Mouse (Mus musculus): ENCODE data around the gene Kcnj9. TPM values are rescaled to one million over a fixed set of nuclear protein-coding genes. Genes with fewer than 3 reads are reported as not detected.

Kcnj9 gene
- polyA plus RNA-seq, 1 experiment: not detected

DNA sequence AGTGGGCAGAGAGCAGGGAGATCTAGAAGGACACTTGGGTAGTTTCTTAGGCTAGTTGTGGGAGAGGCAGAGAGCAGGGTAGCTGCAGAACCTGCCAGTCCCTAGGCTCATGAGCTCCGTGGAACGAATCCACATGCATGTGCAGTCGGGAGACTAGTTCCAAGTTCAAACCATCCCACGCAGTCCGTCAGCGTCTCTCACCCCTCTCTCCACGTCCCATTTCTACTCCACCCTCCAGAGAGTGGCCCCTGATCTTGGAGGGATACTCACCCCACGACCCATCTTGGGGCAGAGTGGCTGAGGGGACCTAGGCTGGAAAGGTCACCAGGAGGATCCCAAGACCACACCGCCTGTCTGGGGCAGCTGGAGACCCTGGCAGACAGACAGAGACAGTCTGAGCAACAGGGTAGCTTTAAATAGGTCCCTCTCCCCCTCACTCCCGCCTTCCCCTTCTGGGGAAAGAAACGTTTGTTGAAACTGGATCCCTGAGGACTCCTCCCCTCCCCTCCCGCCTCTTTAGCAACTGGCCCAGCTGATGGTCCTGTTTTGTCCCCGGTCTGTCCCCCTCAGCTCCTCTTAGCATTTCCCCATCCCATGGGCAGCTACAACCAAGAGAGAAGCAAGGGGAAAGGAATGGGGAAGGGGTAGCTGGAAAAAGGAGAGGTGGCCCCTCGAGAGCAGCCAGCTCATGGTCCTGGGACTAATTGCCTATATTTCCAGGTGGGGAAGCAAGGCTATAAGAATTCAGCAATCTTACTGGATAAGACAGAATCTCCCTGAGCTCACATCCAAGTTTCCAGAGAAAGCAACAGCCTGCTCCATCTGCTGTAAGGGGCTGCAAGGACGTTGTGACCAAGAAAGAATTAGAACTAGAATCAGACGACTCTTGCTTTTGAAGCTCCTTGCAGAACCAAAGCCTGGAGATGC lies 31.2 kb downstream of the Kcnj9 start, which contains the start of gene Atp1a2:
TSS of gene Atp1a2 (minus strand) at position 454 of the 927 bp plus-strand sequence.
- Histone ChIP-seq H3K4me3 (ENCODE audit: insufficient read depth, low read depth, low read length) (peak within 1 kb of the TSS; percentile 71), H3K27ac (replicated peaks; ENCODE audit: low read depth, low read length) (peak within 1 kb of the TSS; percentile 88), H3K4me1 (ENCODE audit: control insufficient read depth, insufficient read depth, insufficient read length, low read length) (peaks cover 11% of the 10 kb centered on the region)

DNA sequence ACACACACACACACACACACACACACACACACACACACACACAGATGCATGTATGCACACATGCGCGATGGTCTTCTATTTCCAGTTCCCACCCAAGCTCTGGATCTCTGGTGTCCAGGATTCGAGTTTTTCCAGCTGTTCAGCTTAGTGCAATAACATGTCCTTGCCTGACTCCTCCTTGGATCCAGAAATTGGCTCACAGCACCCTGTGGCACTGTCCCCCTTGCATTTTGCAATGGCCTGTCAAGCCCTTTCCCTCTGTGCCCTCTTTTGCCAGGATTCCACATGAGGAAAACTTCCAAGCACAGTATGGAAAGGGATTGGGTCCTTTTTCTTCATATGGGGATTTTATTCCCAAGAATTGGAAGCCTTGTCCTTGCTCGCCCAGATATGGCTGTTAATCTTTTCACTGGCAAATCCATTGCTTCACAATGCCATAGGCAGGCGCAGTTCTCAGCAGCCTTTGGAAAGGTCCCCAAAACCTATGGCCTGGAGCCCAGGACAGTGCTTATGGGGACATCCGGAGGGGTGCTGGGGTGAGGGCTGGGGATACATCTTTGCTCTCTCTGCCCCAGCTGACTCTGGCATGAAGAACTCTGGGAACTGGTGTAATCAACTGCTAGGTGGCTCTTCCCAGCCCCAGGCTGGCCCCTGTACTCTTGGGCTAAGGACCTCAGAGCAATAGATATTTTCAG lies 32.2 kb downstream of the Kcnj9 start:
- peak overlapping the region; percentile 71 for H3K4me3 ChIP-seq (ENCODE audit: insufficient read depth, low read depth, low read length)
- peaks cover 11% of the 10 kb centered on the region for H3K4me1 ChIP-seq (ENCODE audit: control insufficient read depth, insufficient read depth, insufficient read length, low read length)
- peak overlapping the region; percentile 88 for H3K27ac ChIP-seq (replicated peaks; ENCODE audit: low read depth, low read length)

DNA sequence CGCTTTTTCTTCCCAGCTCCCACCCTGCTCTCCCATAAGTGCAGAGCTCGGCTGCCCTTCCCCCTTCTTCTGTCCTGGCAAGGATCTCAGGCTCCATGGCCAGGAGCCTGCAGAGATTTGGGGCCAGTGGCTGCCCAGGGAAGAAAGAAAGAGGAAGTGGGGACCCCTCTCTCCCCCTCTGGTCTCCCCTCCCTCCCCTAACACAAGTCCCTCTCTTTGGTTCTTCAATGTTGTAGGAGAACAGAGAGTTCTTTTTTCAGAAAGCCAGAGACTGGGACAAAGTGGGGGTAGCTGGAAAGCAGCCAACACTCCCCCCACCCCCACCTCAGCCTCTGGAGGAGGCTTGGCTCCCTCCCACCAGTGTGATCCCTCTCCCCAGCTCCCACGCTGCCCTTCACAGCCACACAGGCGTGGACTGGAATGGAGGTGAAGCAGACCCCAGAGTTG lies 33.3 kb downstream of the Kcnj9 start:
- Histone ChIP-seq H3K4me3 (ENCODE audit: insufficient read depth, low read depth, low read length) (peak overlapping the region; percentile 71), H3K27ac (replicated peaks; ENCODE audit: low read depth, low read length) (peak overlapping the region; percentile 88), H3K4me1 (ENCODE audit: control insufficient read depth, insufficient read depth, insufficient read length, low read length) (peaks cover 8% of the 10 kb centered on the region)

GRCm38 (mm10) chr1:172293449-172293848 lies 35.7 kb downstream of the Kcnj9 start:
- H3K4me1 ChIP-seq (ENCODE audit: control insufficient read depth, insufficient read depth, insufficient read length, low read length): no peaks in the 10 kb centered on the region; the same call in 1 of the 2 replicates
- H3K4me3 ChIP-seq (ENCODE audit: insufficient read depth, low read depth, low read length): no peak overlapping the region
- H3K27ac ChIP-seq (replicated peaks; ENCODE audit: low read depth, low read length): no peak overlapping the region

GRCm38 (mm10) chr1:172292880-172293279 lies 36.2 kb downstream of the Kcnj9 start:
- Histone ChIP-seq H3K4me1 (ENCODE audit: control insufficient read depth, insufficient read depth, insufficient read length, low read length) (no peaks in the 10 kb centered on the region; the same call in 1 of the 2 replicates), H3K27ac (replicated peaks; ENCODE audit: low read depth, low read length) (0 out of 2 replicates have a peak overlapping the region, but pooled peaks have one; percentile 1), H3K4me3 (ENCODE audit: insufficient read depth, low read depth, low read length) (no peak overlapping the region)

DNA sequence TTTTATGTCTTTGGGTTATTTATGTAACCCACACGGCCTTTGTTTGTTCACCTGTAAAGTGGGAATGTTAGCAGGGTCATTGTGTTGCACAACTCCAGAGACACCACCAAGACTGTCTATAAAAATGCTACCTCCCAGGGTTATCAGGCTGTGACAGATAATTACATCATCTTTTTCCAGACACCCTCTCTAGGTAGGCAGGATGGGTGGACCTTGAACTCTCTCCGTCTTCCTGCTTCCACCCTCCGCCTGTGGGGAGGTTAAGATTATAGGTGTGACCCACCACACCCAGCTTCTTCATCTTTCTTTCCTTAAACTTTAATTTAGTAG lies 39.5 kb downstream of the Kcnj9 start:
- Histone ChIP-seq H3K4me1 (ENCODE audit: control insufficient read depth, insufficient read depth, insufficient read length, low read length) (no peaks in the 10 kb centered on the region; the same call in 1 of the 2 replicates), H3K4me3 (ENCODE audit: insufficient read depth, low read depth, low read length) (no peak overlapping the region), H3K27ac (replicated peaks; ENCODE audit: low read depth, low read length) (no peak overlapping the region)

DNA sequence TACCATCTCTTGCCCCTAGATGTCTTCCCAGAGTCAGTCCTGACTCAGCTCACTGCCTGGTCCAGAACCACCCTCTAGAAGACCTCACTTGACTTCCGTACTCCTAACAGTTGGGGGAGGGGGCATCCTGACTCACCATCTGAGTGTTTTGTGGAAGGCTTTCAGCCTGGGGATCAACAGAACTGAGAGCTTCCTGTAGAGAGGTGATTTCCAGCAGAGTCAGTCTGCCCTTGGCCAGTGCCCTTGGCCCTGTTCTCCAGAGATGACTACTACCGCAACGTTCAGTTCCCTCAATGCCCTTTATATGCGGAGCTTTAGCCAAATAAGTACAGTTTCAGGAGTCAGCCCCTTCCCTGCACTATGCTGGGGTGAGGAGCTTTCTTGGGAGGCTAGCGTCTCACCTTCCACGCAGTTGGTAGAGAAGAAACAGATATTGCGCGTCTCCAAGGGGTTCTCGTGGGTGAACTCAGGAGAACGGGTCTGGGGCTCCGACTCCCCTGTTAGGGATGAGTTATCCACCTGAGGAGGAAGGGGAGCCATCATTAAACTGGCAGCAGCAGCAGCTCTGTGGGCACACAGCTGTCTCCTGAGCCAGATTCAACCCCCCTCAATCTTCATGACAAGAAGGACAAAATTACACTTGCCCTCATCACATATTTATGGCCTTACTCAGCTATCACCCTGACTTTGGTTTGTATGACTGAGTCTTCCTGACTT lies 40.1 kb downstream of the Kcnj9 start:
- Histone ChIP-seq H3K27ac (replicated peaks; ENCODE audit: low read depth, low read length) (peak overlapping the region; percentile 46; the same call in 1 of the 2 replicates), H3K4me1 (ENCODE audit: control insufficient read depth, insufficient read depth, insufficient read length, low read length) (no peaks in the 10 kb centered on the region; the same call in 1 of the 2 replicates), H3K4me3 (ENCODE audit: insufficient read depth, low read depth, low read length) (no peak overlapping the region)

DNA sequence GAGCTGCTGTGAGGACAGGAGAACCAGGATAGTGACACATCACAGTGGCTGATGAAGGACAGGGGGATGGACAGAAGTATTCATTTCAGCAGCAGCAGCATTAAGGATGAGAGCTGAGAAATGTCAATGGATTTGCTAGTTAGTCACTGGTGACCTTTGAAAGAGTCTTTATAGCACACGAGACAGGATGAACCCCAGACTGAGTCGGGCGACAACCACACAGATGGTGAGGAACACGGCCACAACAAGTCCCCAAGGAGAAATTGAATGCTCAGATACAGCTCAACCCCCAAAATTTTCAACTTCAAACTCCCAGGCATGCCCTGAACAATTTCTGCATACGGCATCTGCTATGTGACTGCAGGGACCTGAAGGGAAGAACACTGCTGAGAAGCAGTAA lies 42.4 kb downstream of the Kcnj9 start:
- Histone ChIP-seq H3K4me3 (ENCODE audit: insufficient read depth, low read depth, low read length) (no peak overlapping the region), H3K27ac (replicated peaks; ENCODE audit: low read depth, low read length) (no peak overlapping the region), H3K4me1 (ENCODE audit: control insufficient read depth, insufficient read depth, insufficient read length, low read length) (peaks cover under 1% of the 10 kb centered on the region)

DNA sequence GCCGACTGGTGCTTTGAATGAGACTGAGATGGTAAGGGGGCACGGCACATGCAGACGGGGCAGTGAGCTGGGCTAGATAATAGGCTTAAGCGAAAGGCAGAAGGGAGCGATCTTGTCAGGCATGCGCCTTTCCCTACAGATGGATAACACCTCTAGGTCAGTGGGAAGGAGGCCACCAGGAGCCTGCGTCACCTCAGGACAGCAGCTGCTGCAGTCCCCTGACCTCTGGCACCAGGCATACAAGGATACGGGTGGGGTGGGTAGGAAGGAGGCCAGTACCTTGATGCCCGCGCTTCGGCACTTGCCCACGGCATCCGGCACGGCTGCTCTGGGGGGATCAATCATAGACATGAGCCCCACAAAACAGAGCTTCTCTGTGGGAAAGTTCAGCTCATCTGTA lies 44.9 kb downstream of the Kcnj9 start:
- Histone ChIP-seq H3K27ac (replicated peaks; ENCODE audit: low read depth, low read length) (0 out of 2 replicates have a peak overlapping the region, but pooled peaks have one; percentile 10), H3K4me3 (ENCODE audit: insufficient read depth, low read depth, low read length) (no peak overlapping the region), H3K4me1 (ENCODE audit: control insufficient read depth, insufficient read depth, insufficient read length, low read length) (peaks cover 3% of the 10 kb centered on the region)

GRCm38 (mm10) chr1:172283073-172283472 lies 46.0 kb downstream of the Kcnj9 start:
- Histone ChIP-seq H3K4me3 (ENCODE audit: insufficient read depth, low read depth, low read length) (no peak overlapping the region), H3K27ac (replicated peaks; ENCODE audit: low read depth, low read length) (peak overlapping the region; percentile 81), H3K4me1 (ENCODE audit: control insufficient read depth, insufficient read depth, insufficient read length, low read length) (peaks cover 3% of the 10 kb centered on the region)

DNA sequence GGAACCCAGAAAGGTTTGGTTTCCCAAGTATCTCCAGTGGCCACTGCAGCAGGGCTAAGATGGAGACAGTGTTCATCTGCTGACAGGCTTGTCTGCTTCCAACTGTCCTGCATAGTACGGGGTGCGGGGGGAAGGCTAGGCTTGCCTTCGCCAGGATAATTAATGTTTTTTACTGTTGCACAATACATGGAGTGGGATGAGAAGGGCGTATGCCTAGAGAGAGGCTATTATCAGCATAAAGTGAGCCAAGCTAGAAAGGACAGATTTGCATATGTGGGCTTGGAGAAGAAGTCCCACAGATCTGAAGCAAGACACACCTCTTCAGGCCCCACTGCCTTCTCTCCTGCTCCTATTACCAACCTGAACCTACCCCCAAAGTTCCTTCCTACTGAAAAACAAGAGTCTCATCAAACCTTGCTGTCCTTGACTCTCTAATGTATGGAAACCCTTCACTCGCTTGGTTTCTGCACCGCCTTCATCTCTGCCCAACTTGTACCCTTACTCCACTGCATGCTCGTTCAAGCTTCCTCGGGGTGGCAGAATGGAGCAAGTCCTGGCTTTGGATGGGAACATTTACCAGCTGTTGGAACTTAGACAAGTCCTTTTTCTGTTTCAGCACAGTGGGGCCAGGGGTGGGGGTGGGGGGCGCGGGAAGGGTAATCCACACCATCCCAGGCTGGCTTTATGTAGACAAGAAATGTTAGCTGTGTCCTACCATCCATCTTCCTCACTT lies 47.4 kb downstream of the Kcnj9 start:
- Histone ChIP-seq H3K27ac (replicated peaks; ENCODE audit: low read depth, low read length) (peak overlapping the region; percentile 41), H3K4me3 (ENCODE audit: insufficient read depth, low read depth, low read length) (no peak overlapping the region), H3K4me1 (ENCODE audit: control insufficient read depth, insufficient read depth, insufficient read length, low read length) (peaks cover 3% of the 10 kb centered on the region; the same call in 1 of the 2 replicates)

- H3K27ac ChIP-seq (replicated peaks; ENCODE audit: low read depth, low read length): no peak overlapping the region
- H3K4me3 ChIP-seq (ENCODE audit: insufficient read depth, low read depth, low read length): no peak overlapping the region
- H3K4me1 ChIP-seq (ENCODE audit: control insufficient read depth, insufficient read depth, insufficient read length, low read length): peaks cover 3% of the 10 kb centered on the region; the same call in 1 of the 2 replicates
Measured at GRCm38 (mm10) chr1:172279768-172280509, 49.2 kb downstream of the Kcnj9 start.

DNA sequence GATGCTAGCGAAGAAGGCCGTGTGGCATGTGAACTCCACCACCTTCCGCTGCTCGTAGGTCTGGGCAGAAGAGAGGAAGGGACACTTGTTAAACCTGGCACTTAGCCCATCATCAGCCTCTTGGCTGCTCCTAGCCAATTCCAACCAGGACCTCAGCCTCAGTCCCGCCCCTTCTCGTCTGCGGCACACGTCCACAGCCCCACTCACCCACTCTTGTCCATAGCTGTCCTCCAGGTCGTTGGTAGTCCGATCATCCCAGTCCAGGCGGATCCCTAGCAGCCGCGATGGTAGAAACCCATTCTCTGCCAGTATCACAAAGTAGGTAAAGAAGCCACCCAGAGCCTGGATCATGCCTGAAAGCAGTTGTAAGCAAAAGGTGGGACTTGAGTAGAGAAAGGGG lies 50.8 kb downstream of the Kcnj9 start:
- H3K4me1 ChIP-seq (ENCODE audit: control insufficient read depth, insufficient read depth, insufficient read length, low read length): peaks cover 3% of the 10 kb centered on the region; the same call in 1 of the 2 replicates
- no peak overlapping the region for H3K27ac ChIP-seq (replicated peaks; ENCODE audit: low read depth, low read length)
- H3K4me3 ChIP-seq (ENCODE audit: insufficient read depth, low read depth, low read length): no peak overlapping the region

- H3K27ac ChIP-seq (replicated peaks; ENCODE audit: low read depth, low read length): peak overlapping the region; percentile 5; the same call in 1 of the 2 replicates
- no peak overlapping the region for H3K4me3 ChIP-seq (ENCODE audit: insufficient read depth, low read depth, low read length)
- peaks cover 3% of the 10 kb centered on the region; the same call in 1 of the 2 replicates for H3K4me1 ChIP-seq (ENCODE audit: control insufficient read depth, insufficient read depth, insufficient read length, low read length)
Measured at GRCm38 (mm10) chr1:172277172-172277571, 51.9 kb downstream of the Kcnj9 start.

All from brown adipose tissue, adult 24 weeks (tissue).